In genomic region chr13:32993152-32993893, GRCm38 (mm10) we compare ENCODE assay signal across 10 mouse cellular contexts. TPM values are rescaled to one million over a fixed set of nuclear protein-coding genes. Genes with fewer than 3 reads are reported as not detected.
A peak's percentile ranks its signal among the peaks of the same experiment; 100 is the strongest.
DNase-seq lines count a peak whose midpoint lies in the region; ATAC-seq and TF ChIP-seq lines count a peak whose summit lies in the region.
"Had no signal": no experiment of that assay in that cellular context is flagged by ENCODE, and none has a peak within 500 bp of the region (broad histone marks: within the 10 kb centered on the region; RNA-seq: fewer than 3 reads in every experiment).

No protein-coding gene starts in this region.

- WGBS in heart, embryonic 16.5 days = 42% methylated on average over 10 of the region's 10 CpGs
- WGBS in forebrain, embryonic 11.5 days = 81% methylated on average over 10 of the region's 10 CpGs

- H3K4me1 ChIP-seq in heart, embryonic 16.5 days (ENCODE audit: control insufficient read depth, insufficient read depth, low read length) = no peaks in the 10 kb centered on the region
- H3K4me1 ChIP-seq in forebrain, embryonic 11.5 days (replicated peaks; ENCODE audit: control insufficient read depth, insufficient read depth, low read length) = no peaks in the 10 kb centered on the region

- H3K4me2 ChIP-seq in heart, embryonic 16.5 days (ENCODE audit: low read depth, low read length) = no peak overlapping the region
- H3K4me2 ChIP-seq in forebrain, embryonic 11.5 days (ENCODE audit: low read depth, low read length, severe bottlenecking) = no peak overlapping the region

- intact Hi-C loops in heart, postnatal 10 days (cut with DNase I) = no loop called here
- intact Hi-C loops in left cerebral cortex, adult 2 months (cut with DNase I) = no loop called here

- no peaks in the 10 kb centered on the region for H3K27me3 ChIP-seq in heart, embryonic 16.5 days (ENCODE audit: control insufficient read depth, insufficient read depth, low read length)
- H3K27me3 ChIP-seq in forebrain, embryonic 11.5 days (ENCODE audit: control insufficient read depth, insufficient read depth, low read length) = no peaks in the 10 kb centered on the region

- H3K36me3 ChIP-seq in heart, embryonic 16.5 days (ENCODE audit: control insufficient read depth, insufficient read depth) = no peaks in the 10 kb centered on the region
- no peaks in the 10 kb centered on the region for H3K36me3 ChIP-seq in forebrain, embryonic 11.5 days (ENCODE audit: control insufficient read depth, insufficient read depth, low read length)

- H3K4me3 ChIP-seq in heart, embryonic 16.5 days (ENCODE audit: low read length) = no peak overlapping the region
- no peak overlapping the region for H3K4me3 ChIP-seq in forebrain, embryonic 11.5 days (ENCODE audit: low read depth, low read length)
- no peak overlapping the region for H3K4me3 ChIP-seq in left cerebral cortex, adult 2 months
- H3K4me3 ChIP-seq: myocyte had no signal

- TF ChIP-seq CTCF in left cerebral cortex, adult 2 months (IDR thresholded peaks at IDR 0.05) = no peak

- no peaks in the 10 kb centered on the region for H3K9me3 ChIP-seq in heart, embryonic 16.5 days (replicated peaks; ENCODE audit: control insufficient read depth, low read length)
- no peaks in the 10 kb centered on the region for H3K9me3 ChIP-seq in forebrain, embryonic 11.5 days (ENCODE audit: control insufficient read depth, low read length)

- peak; percentile 52; the same call in 1 of the 2 replicates for ATAC-seq in heart, embryonic 16.5 days (replicated peaks; ENCODE audit: extremely low read depth, insufficient read depth, low FRiP score)
- ATAC-seq in forebrain, embryonic 11.5 days (replicated peaks; ENCODE audit: low FRiP score) = no peak
- ATAC-seq in activated CD4-positive, CD25-positive, alpha-beta regulatory T cell, adult 4 months = no peak

- H3K27ac ChIP-seq in heart, embryonic 16.5 days (ENCODE audit: low read length) = no peak overlapping the region
- H3K27ac ChIP-seq in forebrain, embryonic 11.5 days (ENCODE audit: low read depth, low read length) = no peak overlapping the region
- H3K27ac ChIP-seq in left cerebral cortex, adult 2 months = no peak overlapping the region

- H3K9ac ChIP-seq in heart, embryonic 16.5 days (ENCODE audit: low read length) = no peak overlapping the region
- no peak overlapping the region for H3K9ac ChIP-seq in forebrain, embryonic 11.5 days (ENCODE audit: low read length)

- DNase-seq in heart, postnatal 10 days = no peak
- DNase-seq in ZHBTc4 (ENCODE audit: low read depth, low spot score) = peak; percentile 10
- DNase-seq in kidney, postnatal 10 days = peak; percentile 46
- DNase-seq in spleen, postnatal 10 days (ENCODE audit: low spot score in 2 of 2) = peak; percentile 70 to 84
- DNase-seq in forebrain, embryonic 11.5 days (ENCODE audit: low spot score) = no peak
- no peak for DNase-seq in left cerebral cortex, adult 2 months (ENCODE audit: extremely low spot score in 1 of 2, low spot score in 2 of 2)
- DNase-seq: layer of hippocampus, postnatal 36 days had no signal

RNA-seq across cellular contexts. Expression of gene Serpinb9, which starts 9.7 kb away (rescaled TPM):
- polyA plus RNA-seq in heart, embryonic 16.5 days (2015; fragmentation: Nextera tagmentation; extraction: Ambion mirVana) = 8.8 and 10.4 TPM in 2 replicates
- total RNA-seq in heart, postnatal 10 days (2021) = 10 to 100 TPM in 1 of 2 experiments, 1 to 10 TPM in 1; 6.9 to 10.1 TPM
- polyA plus RNA-seq in forebrain, embryonic 11.5 days (2014; fragmentation: Nextera tagmentation; extraction: Ambion mirVana) = 0.55 and 0.99 TPM in 2 replicates
- polyA plus RNA-seq in activated CD4-positive, CD25-positive, alpha-beta regulatory T cell, adult 4 months (2017; shearing (Covaris generic)) = 10 to 100 TPM; 17.0 to 20.8 TPM
- 1 to 10 TPM; 4.3 to 5.6 TPM for total RNA-seq in left cerebral cortex, adult 2 months (2021)

RNA-seq across cellular contexts. Expression of gene Serpinb6b, which starts 28.3 kb away (rescaled TPM):
- polyA plus RNA-seq in heart, embryonic 16.5 days (2015; fragmentation: Nextera tagmentation; extraction: Ambion mirVana) = 22.4 and 26.8 TPM in 2 replicates
- 10 to 100 TPM; 23.9 to 33.8 TPM for total RNA-seq in heart, postnatal 10 days (2021)
- 0.53 and 1.2 TPM in 2 replicates for polyA plus RNA-seq in forebrain, embryonic 11.5 days (2014; fragmentation: Nextera tagmentation; extraction: Ambion mirVana)
- 10 to 100 TPM; 35.6 to 41.4 TPM for polyA plus RNA-seq in activated CD4-positive, CD25-positive, alpha-beta regulatory T cell, adult 4 months (2017; shearing (Covaris generic))
- 1 to 10 TPM in 1 of 2 experiments, under 1 TPM in 1; 0.96 to 1.9 TPM for total RNA-seq in left cerebral cortex, adult 2 months (2021)

RNA-seq across cellular contexts. Expression of gene Serpinb9b, which starts 33.9 kb away (rescaled TPM):
- polyA plus RNA-seq in heart, embryonic 16.5 days (2015; fragmentation: Nextera tagmentation; extraction: Ambion mirVana) = 0.33 and 0.47 TPM in 2 replicates
- total RNA-seq in heart, postnatal 10 days (2021) = under 1 TPM; 0.10 to 0.43 TPM
- 0.15 TPM in 1 of 2 replicates, not detected in the other for polyA plus RNA-seq in forebrain, embryonic 11.5 days (2014; fragmentation: Nextera tagmentation; extraction: Ambion mirVana)
- under 1 TPM in 1 of 2 experiments, not detected in 1; 0.15 TPM for polyA plus RNA-seq in activated CD4-positive, CD25-positive, alpha-beta regulatory T cell, adult 4 months (2017; shearing (Covaris generic))
- total RNA-seq in left cerebral cortex, adult 2 months (2021) = under 1 TPM in 1 of 2 experiments, not detected in 1; 0.09 TPM
- total RNA-seq: layer of hippocampus, postnatal 36 days had no signal

Comparison
In these comparisons a context has a peak if more than half of its experiments do, and no peak if none do; other contexts are left out.
1. DNase-seq: peak in ZHBTc4 (single experiment), kidney, postnatal 10 days (single experiment) and spleen, postnatal 10 days (2 of 2); none in heart, postnatal 10 days (0 of 2), forebrain, embryonic 11.5 days (single experiment) and left cerebral cortex, adult 2 months (0 of 2).
2. RNA of gene Serpinb6b, which starts 28.3 kb away (polyA plus RNA-seq): 35.6 to 41.4 TPM in activated CD4-positive, CD25-positive, alpha-beta regulatory T cell, adult 4 months and 22.4 to 26.8 TPM in heart, embryonic 16.5 days; 0.53 to 1.2 TPM in forebrain, embryonic 11.5 days; every median in the first group is over 10 times any median in the second.